Mouse (Mus musculus) lung, postnatal 14 days (tissue): ENCODE results near the gene Knstrn.

ENCODE experiments used
- DNase-seq: peaks from one replicate; pipeline ENCODE4 v3.0.0; 2021

Gene Knstrn

GRCm38 (mm10) chr2:118903333-118903741, 89.5 kb downstream of the Knstrn start:
- no peak for DNase-seq
